Mouse (Mus musculus): ENCODE measurements around the gene Suox. TPM values are rescaled to one million over a fixed set of nuclear protein-coding genes. Genes with fewer than 3 reads are reported as not detected.
"Not testable (repeated sequence)": the region's sequence is repeated elsewhere in the genome, so short reads cannot be mapped to it uniquely, and the experiment has no call there.

The Suox gene
- total and polyA plus RNA-seq, 3 experiments, result 1.7 to 8.7 (median 8.1) TPM

DNA sequence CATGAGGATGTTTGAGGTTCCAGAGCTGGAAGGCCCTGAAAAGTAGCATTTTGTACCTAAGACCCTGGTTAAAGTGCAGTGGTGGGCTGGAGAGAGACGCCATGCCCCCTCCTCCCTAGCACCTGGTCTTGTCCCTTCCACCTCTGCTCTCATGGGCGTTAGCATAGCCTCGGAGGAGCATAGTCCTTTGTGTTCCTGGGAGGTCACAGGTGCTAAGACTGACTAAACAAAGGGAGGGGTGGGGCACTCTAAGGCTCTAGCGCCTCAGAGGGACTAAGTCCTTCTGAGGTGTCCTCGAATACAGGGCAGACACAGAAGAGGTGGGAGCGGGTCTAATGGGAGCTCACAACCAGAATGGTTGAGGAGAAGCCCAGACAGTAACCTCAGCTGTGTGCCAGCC lies 42.3 kb downstream of the Suox start:
- H3K27me3 ChIP-seq (ENCODE audit: insufficient read depth, low read length), result no peaks in the 10 kb centered on the region
- H3K4me3 ChIP-seq (ENCODE audit: low read depth, low read length), result no peak overlapping the region
- no peak for ATAC-seq (ENCODE audit: extremely low read depth, insufficient number of reproducible peaks, low FRiP score, poor library complexity, severe bottlenecking)
- no peaks in the 10 kb centered on the region for H3K9me3 ChIP-seq (replicated peaks)
- TF ChIP-seq CTCF (IDR thresholded peaks at IDR 0.05; ENCODE audit: low read depth, low read length) (no peak), POLR2AphosphoS5 (IDR thresholded peaks at IDR 0.05; ENCODE audit: insufficient replicate concordance, low read depth, low read length) (no peak), GATA2 (IDR thresholded peaks at IDR 0.05; ENCODE audit: borderline replicate concordance, low read depth, low read length) (no peak), GATA1 (IDR thresholded peaks at IDR 0.05; ENCODE audit: borderline replicate concordance, low read length) (no peak), TAL1 (conservative IDR thresholded peaks at IDR 0.05; ENCODE audit: low read depth, low read length) (no peak)
- peaks cover 50% of the 10 kb centered on the region for H3K36me3 ChIP-seq (replicated peaks)
- H3K4me1 ChIP-seq (ENCODE audit: insufficient read depth, low read depth, low read length), result peaks cover 29% of the 10 kb centered on the region
- no peak for DNase-seq (ENCODE audit: low spot score)

GRCm38 (mm10) chr10:128630306-128630705 lies 43.6 kb downstream of the Suox start:
- Histone ChIP-seq H3K4me1 (ENCODE audit: insufficient read depth, low read depth, low read length) (peaks cover 26% of the 10 kb centered on the region), H3K36me3 (replicated peaks) (peaks cover 44% of the 10 kb centered on the region)
- H3K27me3 ChIP-seq (ENCODE audit: insufficient read depth, low read length); ATAC-seq (ENCODE audit: extremely low read depth, insufficient number of reproducible peaks, low FRiP score, poor library complexity, severe bottlenecking); H3K4me3 ChIP-seq (ENCODE audit: low read depth, low read length); DNase-seq (ENCODE audit: low spot score); H3K9me3 ChIP-seq (replicated peaks): not testable (repeated sequence)

- no peak for TF ChIP-seq TAL1 (conservative IDR thresholded peaks at IDR 0.05; ENCODE audit: low read depth, low read length)
- DNase-seq (ENCODE audit: low spot score) (no peak), ATAC-seq (ENCODE audit: extremely low read depth, insufficient number of reproducible peaks, low FRiP score, poor library complexity, severe bottlenecking) (no peak)
- Histone ChIP-seq H3K4me3 (ENCODE audit: low read depth, low read length) (no peak overlapping the region), H3K36me3 (replicated peaks) (peaks cover 44% of the 10 kb centered on the region), H3K4me1 (ENCODE audit: insufficient read depth, low read depth, low read length) (peaks cover 29% of the 10 kb centered on the region), H3K27me3 (ENCODE audit: insufficient read depth, low read length) (no peaks in the 10 kb centered on the region), H3K9me3 (replicated peaks) (no peaks in the 10 kb centered on the region)
Measured at GRCm38 (mm10) chr10:128629746-128630145, 44.1 kb downstream of the Suox start.

- TF ChIP-seq POLR2AphosphoS5 (IDR thresholded peaks at IDR 0.05; ENCODE audit: insufficient replicate concordance, low read depth, low read length), result no peak
- peak; percentile 70 for TF ChIP-seq TAL1 (conservative IDR thresholded peaks at IDR 0.05; ENCODE audit: low read depth, low read length)
- H3K4me1 ChIP-seq (ENCODE audit: insufficient read depth, low read depth, low read length), result peaks cover 37% of the 10 kb centered on the region
- 0 out of 2 replicates have a peak, but pooled peaks have one; percentile 2 for ATAC-seq (ENCODE audit: extremely low read depth, insufficient number of reproducible peaks, low FRiP score, poor library complexity, severe bottlenecking)
- no peaks in the 10 kb centered on the region for H3K27me3 ChIP-seq (ENCODE audit: insufficient read depth, low read length)
- H3K9me3 ChIP-seq (replicated peaks), result no peaks in the 10 kb centered on the region
- H3K4me3 ChIP-seq (ENCODE audit: low read depth, low read length), result no peak overlapping the region
- DNase-seq (ENCODE audit: low spot score), result no peak
- peaks cover 41% of the 10 kb centered on the region for H3K36me3 ChIP-seq (replicated peaks)
Measured at GRCm38 (mm10) chr10:128627398-128628317, 46.2 kb downstream of the Suox start.

- peak; percentile 93 for ATAC-seq (ENCODE audit: extremely low read depth, insufficient number of reproducible peaks, low FRiP score, poor library complexity, severe bottlenecking)
- TF ChIP-seq POLR2AphosphoS5 (IDR thresholded peaks at IDR 0.05; ENCODE audit: insufficient replicate concordance, low read depth, low read length), result peak; percentile 86; the same call in 1 of the 2 replicates
- TF ChIP-seq TAL1 (conservative IDR thresholded peaks at IDR 0.05; ENCODE audit: low read depth, low read length), result no peak
- TF ChIP-seq GATA2 (IDR thresholded peaks at IDR 0.05; ENCODE audit: borderline replicate concordance, low read depth, low read length), result no peak
- no peak for TF ChIP-seq GATA1 (IDR thresholded peaks at IDR 0.05; ENCODE audit: borderline replicate concordance, low read length)
- no peak for TF ChIP-seq CTCF (IDR thresholded peaks at IDR 0.05; ENCODE audit: low read depth, low read length)
- H3K36me3 ChIP-seq (replicated peaks), result peaks cover 35% of the 10 kb centered on the region
- no peaks in the 10 kb centered on the region for H3K27me3 ChIP-seq (ENCODE audit: insufficient read depth, low read length)
- peaks cover 34% of the 10 kb centered on the region for H3K4me1 ChIP-seq (ENCODE audit: insufficient read depth, low read depth, low read length)
- peak within 1 kb of the TSS; percentile 79 for H3K4me3 ChIP-seq (ENCODE audit: low read depth, low read length)
- no peaks in the 10 kb centered on the region for H3K9me3 ChIP-seq (replicated peaks)
- peak; percentile 78 for DNase-seq (ENCODE audit: low spot score)
Measured at GRCm38 (mm10) chr10:128626311-128627310, 47.3 kb downstream of the Suox start, which contains the start of gene Rps26. Rps26 (minus strand) TSS chr10:128626747.

DNA sequence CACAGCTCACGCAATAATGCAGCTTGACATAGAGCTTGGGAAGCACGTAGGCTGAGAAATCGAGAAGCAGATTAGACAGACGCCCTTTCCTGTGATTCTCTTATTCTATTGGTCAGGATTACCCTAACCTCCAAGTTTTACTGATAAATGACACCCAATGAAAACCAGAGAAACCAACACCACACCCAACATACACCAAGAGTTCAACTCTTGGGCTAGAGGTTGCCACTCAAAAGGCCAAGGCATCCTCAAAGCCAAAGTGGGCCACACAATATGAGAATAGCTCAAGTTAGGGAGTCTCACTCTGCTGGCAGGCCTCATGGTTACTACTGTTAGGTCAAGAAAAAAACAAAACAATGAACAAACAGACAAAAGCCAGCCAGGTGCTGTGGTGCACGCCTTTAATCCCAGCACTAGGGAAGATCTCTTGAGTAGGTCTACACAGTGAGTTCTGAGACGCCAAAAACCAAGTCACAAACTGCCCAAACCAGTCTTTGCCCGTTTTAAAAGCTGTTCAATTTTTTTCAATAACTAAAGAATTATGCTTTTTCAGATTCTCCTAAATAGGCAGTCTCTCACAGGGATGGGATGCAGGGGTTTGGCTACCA lies 48.5 kb downstream of the Suox start:
- H3K36me3 ChIP-seq (replicated peaks), result peaks cover 33% of the 10 kb centered on the region
- H3K27me3 ChIP-seq (ENCODE audit: insufficient read depth, low read length), result no peaks in the 10 kb centered on the region
- TF ChIP-seq GATA1 (IDR thresholded peaks at IDR 0.05; ENCODE audit: borderline replicate concordance, low read length) (no peak), GATA2 (IDR thresholded peaks at IDR 0.05; ENCODE audit: borderline replicate concordance, low read depth, low read length) (no peak), TAL1 (conservative IDR thresholded peaks at IDR 0.05; ENCODE audit: low read depth, low read length) (no peak), CTCF (IDR thresholded peaks at IDR 0.05; ENCODE audit: low read depth, low read length) (no peak)
- peak overlapping the region; percentile 79 for H3K4me3 ChIP-seq (ENCODE audit: low read depth, low read length)
- ATAC-seq (ENCODE audit: extremely low read depth, insufficient number of reproducible peaks, low FRiP score, poor library complexity, severe bottlenecking), result peak; percentile 62
- H3K4me1 ChIP-seq (ENCODE audit: insufficient read depth, low read depth, low read length), result peaks cover 32% of the 10 kb centered on the region
- H3K9me3 ChIP-seq (replicated peaks), result no peaks in the 10 kb centered on the region
- DNase-seq (ENCODE audit: low spot score), result peak; percentile 75

DNA sequence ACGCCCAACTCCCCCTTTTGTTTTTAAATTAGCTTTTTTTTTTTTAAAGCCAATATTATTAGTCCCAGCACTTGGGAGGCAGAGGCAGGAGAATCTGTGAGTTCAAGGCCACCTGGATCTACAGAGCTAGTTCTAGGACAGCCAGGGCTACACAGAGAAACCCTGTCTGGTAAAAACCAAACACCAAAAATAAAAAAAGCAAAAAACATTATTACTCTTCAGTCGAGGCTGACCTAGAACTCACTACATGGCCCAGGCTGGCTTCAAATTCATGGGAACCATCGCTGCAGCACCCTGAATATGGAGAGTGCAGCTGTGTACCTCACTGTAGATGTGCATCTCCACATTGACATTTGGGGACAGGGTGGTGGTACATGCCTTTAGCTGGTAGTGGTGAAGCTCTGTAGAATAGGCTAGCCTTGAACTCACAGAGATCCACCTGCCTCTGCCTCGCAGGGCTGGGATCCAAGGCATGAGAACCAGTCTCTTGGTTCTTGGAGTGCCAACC lies 50.7 kb downstream of the Suox start:
- Histone ChIP-seq H3K36me3 (replicated peaks) (peaks cover 33% of the 10 kb centered on the region), H3K4me1 (ENCODE audit: insufficient read depth, low read depth, low read length) (peaks cover 22% of the 10 kb centered on the region)
- not testable (repeated sequence) for H3K9me3 ChIP-seq (replicated peaks); ATAC-seq (ENCODE audit: extremely low read depth, insufficient number of reproducible peaks, low FRiP score, poor library complexity, severe bottlenecking); DNase-seq (ENCODE audit: low spot score); H3K4me3 ChIP-seq (ENCODE audit: low read depth, low read length); H3K27me3 ChIP-seq (ENCODE audit: insufficient read depth, low read length)

Data from G1E (cell line).